Mouse (Mus musculus): ENCODE measurements around the gene Casp7.

DNA sequence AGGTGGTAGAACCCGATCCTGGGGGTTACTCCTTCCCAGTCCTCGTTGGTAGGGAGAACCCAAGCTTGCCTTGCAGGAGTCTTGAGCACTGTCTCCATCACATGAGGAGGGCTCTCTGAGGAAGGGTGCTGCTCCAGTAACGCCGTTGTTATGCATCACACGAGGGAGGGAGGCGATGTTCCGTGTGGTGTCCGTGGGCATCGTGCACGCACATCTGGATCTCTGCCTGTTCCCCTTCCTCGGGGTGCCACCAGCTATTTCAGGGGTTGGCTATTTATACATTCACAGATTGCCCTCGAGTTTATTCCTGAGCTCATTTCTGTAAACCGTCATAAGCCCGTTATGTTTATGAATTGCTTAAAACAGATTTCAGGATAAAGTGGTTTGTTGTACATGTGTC is 46.5 kb downstream of the Casp7 start:
- TF ChIP-seq POLR2A (IDR thresholded peaks at IDR 0.05; ENCODE audit: borderline replicate concordance, control insufficient read depth, low read depth, low read length) (no peak), CTCF (IDR thresholded peaks at IDR 0.05; ENCODE audit: control insufficient read depth, insufficient read depth, low read length) (no peak)
